Mouse (Mus musculus) stomach, embryonic 14.5 days (tissue): Measurements from ENCODE around the gene Prn. TPM values are rescaled to one million over a fixed set of nuclear protein-coding genes. Genes with fewer than 3 reads are reported as not detected.

Experiments used
- ATAC-seq: fragments of 200-750 bp; cut with Nextera tagmentation; 2 replicates; pipeline ENCODE4 v1.8.0; 2017; ENCODE audit warnings: low read depth, moderate TSS enrichment; ENCODE audit not compliant: insufficient number of reproducible peaks, insufficient read depth, low FRiP score
- H3K27ac ChIP-seq: fragments of 300-500 bp; sonication (generic); 2 replicates; pipeline ENCODE4 v1.5.1; 2014; ENCODE audit warnings: mild to moderate bottlenecking, low read length, moderate library complexity, mixed read lengths
- H3K27me3 ChIP-seq: fragments of 300-500 bp; sonication (generic); 2 replicates; pipeline ENCODE4 v1.6.1; 2014; ENCODE audit warnings: low read length, control low read depth, mixed read lengths; ENCODE audit not compliant: control insufficient read depth, insufficient read depth
- H3K36me3 ChIP-seq: fragments of 300-500 bp; sonication (generic); 2 replicates; pipeline ENCODE4 v1.6.1; 2014; ENCODE audit warnings: mild to moderate bottlenecking, control low read depth, low read length, moderate library complexity, mixed read lengths; ENCODE audit not compliant: control insufficient read depth, insufficient read depth
- H3K4me1 ChIP-seq: fragments of 300-500 bp; sonication (generic); 2 replicates; pipeline ENCODE4 v1.6.1; 2014; ENCODE audit warnings: low read length, control low read depth, mixed read lengths; ENCODE audit not compliant: control insufficient read depth, insufficient read depth
- H3K4me2 ChIP-seq: fragments of 300-500 bp; sonication (generic); replicated peaks from 2 replicates; pipeline ENCODE4 v1.6.1; 2014; ENCODE audit warnings: low read depth, low read length, control low read depth
- H3K4me3 ChIP-seq: fragments of 300-500 bp; sonication (generic); 2 replicates; pipeline ENCODE4 v1.5.1; 2014; ENCODE audit warnings: low read depth, low read length, control low read depth
- H3K9ac ChIP-seq: fragments of 300-500 bp; sonication (generic); replicated peaks from 2 replicates; pipeline ENCODE4 v1.6.1; 2014; ENCODE audit warnings: low read depth, mild to moderate bottlenecking, control low read depth, low read length, moderate library complexity, mixed read lengths
- H3K9me3 ChIP-seq: fragments of 300-500 bp; sonication (generic); 2 replicates; pipeline ENCODE4 v1.6.1; 2016; ENCODE audit warnings: low read depth, low read length, control low read depth; ENCODE audit not compliant: control insufficient read depth
- WGBS: fragments of 180-500 bp; shearing (Covaris S2); extraction: QIAGEN DNeasy Blood & Tissue Kit; methylation state at CpG from one replicate; pipeline ENCODE4 v1.1.7; 2014; 5-methylcytosine and 5-hydroxymethylcytosine counted together
- polyA plus RNA-seq: library from polyadenylated mRNA; unstranded; fragments of >200 nt; fragmentation: Nextera tagmentation; extraction: Ambion mirVana; gene quantifications from 2 replicates; pipeline ENCODE4 v1.2.1, GENCODE M21; 2014

Prn gene
- polyA plus RNA-seq, 1 experiment from 2014 or later, result not detected

DNA sequence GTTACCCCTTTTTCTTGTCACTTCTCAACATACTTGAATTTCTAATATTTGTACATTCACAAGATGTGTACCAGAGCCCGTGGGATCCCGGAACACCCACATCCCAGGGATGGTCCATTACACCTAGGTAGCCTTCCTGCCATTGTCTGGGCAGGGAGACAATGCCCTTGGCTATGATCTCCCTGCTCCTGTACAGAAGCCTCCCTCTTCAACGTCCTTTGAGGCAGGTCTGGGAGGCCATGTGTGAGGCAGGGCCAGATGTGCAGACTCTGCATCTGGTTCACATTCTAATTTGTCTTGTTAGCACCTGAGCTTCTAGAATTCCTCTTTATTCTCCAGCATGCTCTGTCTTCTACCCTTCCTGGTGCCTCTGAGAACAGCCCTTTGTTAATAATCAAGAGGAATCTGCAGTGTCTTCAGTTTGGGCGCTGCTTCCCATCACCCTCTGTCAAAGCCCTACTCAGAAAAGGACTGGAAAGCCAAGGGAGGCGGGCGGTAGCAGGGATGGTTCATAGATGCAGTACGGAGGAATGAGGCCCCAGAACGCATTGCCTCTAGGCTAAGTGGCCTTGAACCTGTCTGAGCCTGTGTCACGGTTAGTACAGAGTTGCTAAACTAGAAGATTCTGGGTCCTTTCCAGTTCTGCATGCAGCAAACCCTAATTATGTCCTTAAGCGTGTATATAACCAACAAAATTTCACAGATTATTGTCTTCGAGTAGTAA, 39.3 kb downstream of the Prn start:
- Histone ChIP-seq H3K4me3 (no peak overlapping the region), H3K4me1 (no peaks in the 10 kb centered on the region), H3K36me3 (no peaks in the 10 kb centered on the region), H3K27ac (no peak overlapping the region), H3K4me2 (no peak overlapping the region), H3K27me3 (peaks cover 5% of the 10 kb centered on the region; the same call in 1 of the 2 replicates), H3K9ac (no peak overlapping the region), H3K9me3 (no peaks in the 10 kb centered on the region)
- WGBS, result 70% methylated on average over 11 of the region's 11 CpGs
- ATAC-seq, result no peak

- no peaks in the 10 kb centered on the region for H3K4me1 ChIP-seq
- no peak overlapping the region for H3K4me2 ChIP-seq
- no peak for ATAC-seq
- peaks cover 5% of the 10 kb centered on the region; the same call in 1 of the 2 replicates for H3K27me3 ChIP-seq
- no peak overlapping the region for H3K27ac ChIP-seq
- no peaks in the 10 kb centered on the region for H3K9me3 ChIP-seq
- no peak overlapping the region for H3K4me3 ChIP-seq
- H3K36me3 ChIP-seq, result no peaks in the 10 kb centered on the region
- no peak overlapping the region for H3K9ac ChIP-seq
- WGBS, result 38% methylated on average over 9 of the region's 9 CpGs
Measured at GRCm38 (mm10) chr2:131949767-131950597, 40.2 kb downstream of the Prn start.

- 10% methylated on average over 11 of the region's 11 CpGs for WGBS
- ATAC-seq, result peak; percentile 26
- no peaks in the 10 kb centered on the region for H3K4me1 ChIP-seq
- no peak within 1 kb of the TSS for H3K27ac ChIP-seq
- no peaks in the 10 kb centered on the region for H3K36me3 ChIP-seq
- no peaks in the 10 kb centered on the region for H3K9me3 ChIP-seq
- H3K4me2 ChIP-seq, result no peak within 1 kb of the TSS
- no peak within 1 kb of the TSS for H3K9ac ChIP-seq
- peaks cover 5% of the 10 kb centered on the region; the same call in 1 of the 2 replicates for H3K27me3 ChIP-seq
- H3K4me3 ChIP-seq, result 0 out of 2 replicates have a peak within 1 kb of the TSS, but pooled peaks have one; percentile 0
Measured at GRCm38 (mm10) chr2:131950598-131951095, 40.9 kb downstream of the Prn start, which contains the start of gene Prnd. Gene Prnd, plus strand, starts transcription at chr2:131950861.

DNA sequence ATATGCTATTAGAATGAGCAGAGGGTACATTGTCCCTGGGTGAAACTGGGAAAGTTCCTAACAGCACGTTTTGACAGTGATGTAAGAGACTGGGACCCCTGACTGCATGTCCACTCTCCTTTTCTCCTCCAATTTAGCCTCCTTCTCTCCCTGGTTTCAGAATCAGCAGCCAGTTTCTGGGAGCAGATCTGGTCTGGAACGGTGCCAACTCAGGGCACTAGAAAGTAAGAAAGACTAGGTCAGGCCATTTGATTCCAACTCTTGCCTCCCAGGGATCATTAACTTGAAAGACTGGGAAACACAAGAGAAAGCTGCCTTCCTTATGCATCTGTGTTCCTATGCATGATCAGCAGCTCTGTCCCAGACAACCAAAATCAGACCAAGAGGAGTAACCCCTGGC, 42.7 kb downstream of the Prn start:
- H3K4me2 ChIP-seq, result peak overlapping the region; percentile 10; the same call in 1 of the 2 replicates
- H3K4me3 ChIP-seq, result no peak overlapping the region
- H3K4me1 ChIP-seq, result no peaks in the 10 kb centered on the region
- H3K9ac ChIP-seq, result no peak overlapping the region
- no peaks in the 10 kb centered on the region for H3K36me3 ChIP-seq
- no peak for ATAC-seq
- peaks cover 5% of the 10 kb centered on the region; the same call in 1 of the 2 replicates for H3K27me3 ChIP-seq
- H3K27ac ChIP-seq, result no peak overlapping the region
- no peaks in the 10 kb centered on the region for H3K9me3 ChIP-seq
- WGBS, result 53% methylated on average over 2 of the region's 2 CpGs

GRCm38 (mm10) chr2:131952961-131953538, 43.3 kb downstream of the Prn start:
- H3K4me1 ChIP-seq, result no peaks in the 10 kb centered on the region
- no peak overlapping the region for H3K27ac ChIP-seq
- H3K9me3 ChIP-seq, result no peaks in the 10 kb centered on the region
- H3K4me2 ChIP-seq, result peak overlapping the region; percentile 33
- WGBS, result 12% methylated on average over 29 of the region's 29 CpGs
- no peak overlapping the region for H3K9ac ChIP-seq
- H3K27me3 ChIP-seq, result peaks cover 5% of the 10 kb centered on the region; the same call in 1 of the 2 replicates
- H3K36me3 ChIP-seq, result no peaks in the 10 kb centered on the region
- no peak; the same call in 1 of the 2 replicates for ATAC-seq
- H3K4me3 ChIP-seq, result 0 out of 2 replicates have a peak overlapping the region, but pooled peaks have one; percentile 6

GRCm38 (mm10) chr2:131953711-131954110, 44.0 kb downstream of the Prn start:
- H3K4me2 ChIP-seq, result peak overlapping the region; percentile 33
- ATAC-seq, result no peak
- 0 out of 2 replicates have a peak overlapping the region, but pooled peaks have one; percentile 6 for H3K4me3 ChIP-seq

DNA sequence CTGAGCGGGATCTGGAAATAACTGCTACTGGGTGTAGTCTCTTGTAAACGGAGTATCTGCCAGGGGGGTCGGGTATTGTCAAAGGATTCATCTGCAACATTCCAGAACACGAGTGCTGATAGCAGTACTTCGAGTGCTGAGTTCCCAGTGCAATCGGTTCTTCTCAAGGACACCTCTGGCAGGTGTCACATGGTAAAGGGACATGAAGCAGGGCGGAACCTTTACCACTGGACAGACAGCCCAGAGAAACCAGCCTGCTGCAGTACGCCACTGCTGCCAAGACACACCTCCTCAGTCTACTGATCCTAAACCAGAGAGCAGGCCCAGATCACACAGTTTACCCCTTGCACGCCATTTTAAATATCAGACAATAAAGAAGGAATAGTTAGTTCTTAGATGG, 45.1 kb downstream of the Prn start:
- Histone ChIP-seq H3K9ac (no peak overlapping the region), H3K27ac (no peak overlapping the region), H3K4me2 (peak overlapping the region; percentile 45), H3K36me3 (no peaks in the 10 kb centered on the region), H3K4me3 (peak overlapping the region; percentile 11; the same call in 1 of the 2 replicates), H3K27me3 (peaks cover 5% of the 10 kb centered on the region; the same call in 1 of the 2 replicates), H3K4me1 (no peaks in the 10 kb centered on the region), H3K9me3 (no peaks in the 10 kb centered on the region)
- ATAC-seq, result no peak
- WGBS, result 42% methylated on average over 9 of the region's 9 CpGs

More at GRCm38 (mm10) chr2:131953711-131954110, 44.0 kb downstream of the Prn start:
- Histone ChIP-seq H3K36me3 (no peaks in the 10 kb centered on the region), H3K9ac (no peak overlapping the region), H3K9me3 (no peaks in the 10 kb centered on the region), H3K27me3 (peaks cover 5% of the 10 kb centered on the region; the same call in 1 of the 2 replicates), H3K4me1 (no peaks in the 10 kb centered on the region), H3K27ac (no peak overlapping the region)
- WGBS, result 86% methylated on average over 4 of the region's 4 CpGs

DNA sequence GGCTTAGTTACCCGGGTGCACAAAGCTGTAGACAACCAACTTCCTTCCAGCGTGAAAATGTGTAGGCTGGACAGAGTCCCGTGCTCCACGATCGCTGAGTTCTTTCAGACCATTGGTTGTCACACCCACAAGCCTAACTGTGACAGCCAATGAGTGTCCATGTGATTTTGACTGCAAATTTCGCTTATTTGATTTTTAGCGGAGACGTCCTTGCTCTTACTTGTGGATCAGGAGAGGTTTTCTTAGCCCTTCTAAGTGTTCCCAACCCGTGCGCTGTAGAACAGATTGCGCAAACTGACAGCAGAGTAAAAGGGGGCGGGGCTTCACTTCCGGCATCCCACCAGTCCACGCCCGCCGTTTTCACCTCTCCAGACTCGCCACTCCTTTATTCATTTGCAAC, 45.5 kb downstream of the Prn start:
- peaks cover 5% of the 10 kb centered on the region; the same call in 1 of the 2 replicates for H3K27me3 ChIP-seq
- WGBS, result 3% methylated on average over 17 of the region's 17 CpGs
- no peak; the same call in 1 of the 2 replicates for ATAC-seq
- H3K27ac ChIP-seq, result no peak overlapping the region
- no peaks in the 10 kb centered on the region for H3K36me3 ChIP-seq
- peak overlapping the region; percentile 11; the same call in 1 of the 2 replicates for H3K4me3 ChIP-seq
- no peaks in the 10 kb centered on the region for H3K9me3 ChIP-seq
- no peaks in the 10 kb centered on the region for H3K4me1 ChIP-seq
- H3K4me2 ChIP-seq, result peak overlapping the region; percentile 45
- no peak overlapping the region for H3K9ac ChIP-seq
